Comparison of ENCODE assay signal across 8 mouse cellular contexts in genomic region chr15:103323070-103323454, GRCm38 (mm10). TPM values are rescaled to one million over a fixed set of nuclear protein-coding genes. Genes with fewer than 3 reads are reported as not detected.
DNase-seq lines count a peak whose midpoint lies in the region; ATAC-seq and TF ChIP-seq lines count a peak whose summit lies in the region.

No protein-coding gene starts in this region.

- H3K27ac ChIP-seq in forebrain, embryonic 14.5 days (ENCODE audit: low read depth, low read length): peak overlapping the region; percentile 44; the same call in 1 of the 2 replicates
- peak overlapping the region; percentile 83 for H3K27ac ChIP-seq in limb, embryonic 12.5 days
- H3K27ac ChIP-seq in neural tube, embryonic 13.5 days (replicated peaks): peak overlapping the region; percentile 79

- no peak for TF ChIP-seq POLR2A in lung, adult 2 months (IDR thresholded peaks at IDR 0.05; ENCODE audit: borderline replicate concordance, extremely low read depth, low read depth, low read length)

- peak; percentile 76 for ATAC-seq in forebrain, embryonic 14.5 days
- ATAC-seq in limb, embryonic 12.5 days (ENCODE audit: insufficient number of reproducible peaks, insufficient read depth, low FRiP score, low TSS enrichment, low read depth): peak; percentile 50
- ATAC-seq in neural tube, embryonic 13.5 days (ENCODE audit: low read depth): peak; percentile 69

- H3K9me3 ChIP-seq in forebrain, embryonic 14.5 days (replicated peaks; ENCODE audit: control insufficient read depth, low read length): no peaks in the 10 kb centered on the region
- H3K9me3 ChIP-seq in limb, embryonic 12.5 days: no peaks in the 10 kb centered on the region
- H3K9me3 ChIP-seq in neural tube, embryonic 13.5 days: no peaks in the 10 kb centered on the region

- no peaks in the 10 kb centered on the region for H3K27me3 ChIP-seq in forebrain, embryonic 14.5 days (replicated peaks; ENCODE audit: control insufficient read depth, insufficient read depth, low read length)
- no peaks in the 10 kb centered on the region for H3K27me3 ChIP-seq in limb, embryonic 12.5 days
- H3K27me3 ChIP-seq in neural tube, embryonic 13.5 days: no peaks in the 10 kb centered on the region

- 2% methylated on average over 24 of the region's 26 CpGs for WGBS in lung, adult 2 months
- under 1% methylated on average over 20 of the region's 26 CpGs for WGBS in forebrain, embryonic 14.5 days
- WGBS in limb, embryonic 12.5 days: 0% methylated on average over 12 of the region's 26 CpGs
- under 1% methylated on average over 19 of the region's 26 CpGs for WGBS in neural tube, embryonic 13.5 days

- no peak for DNase-seq in lung, adult 2 months
- no peak for DNase-seq in lung, adult 18-20 months
- peak; percentile 71 for DNase-seq in cerebellum, adult 11 months
- DNase-seq in forebrain, embryonic 14.5 days (ENCODE audit: low spot score): peak; percentile 50
- no peak for DNase-seq in B cell, adult 2 months
- DNase-seq in urinary bladder, postnatal 10 days (ENCODE audit: low spot score): no peak

- H3K9ac ChIP-seq in forebrain, embryonic 14.5 days (ENCODE audit: low read length): peak overlapping the region; percentile 82
- peak overlapping the region; percentile 83 for H3K9ac ChIP-seq in limb, embryonic 12.5 days (replicated peaks)
- H3K9ac ChIP-seq in neural tube, embryonic 13.5 days: peak overlapping the region; percentile 87

- H3K4me1 ChIP-seq in lung, adult 2 months (ENCODE audit: control insufficient read depth, insufficient read depth, low read length): peaks cover 4% of the 10 kb centered on the region
- peaks cover 11% of the 10 kb centered on the region for H3K4me1 ChIP-seq in forebrain, embryonic 14.5 days (ENCODE audit: control insufficient read depth, insufficient read depth, low read length)
- H3K4me1 ChIP-seq in limb, embryonic 12.5 days (replicated peaks): peaks cover 28% of the 10 kb centered on the region
- peaks cover 43% of the 10 kb centered on the region for H3K4me1 ChIP-seq in neural tube, embryonic 13.5 days (replicated peaks)

- peak overlapping the region; percentile 74 for H3K4me2 ChIP-seq in forebrain, embryonic 14.5 days (ENCODE audit: low read length)
- peak overlapping the region; percentile 92 for H3K4me2 ChIP-seq in limb, embryonic 12.5 days
- peak overlapping the region; percentile 84 for H3K4me2 ChIP-seq in neural tube, embryonic 13.5 days

- H3K4me3 ChIP-seq in lung, adult 2 months (replicated peaks; ENCODE audit: extremely low read depth, low read depth, low read length): peak overlapping the region; percentile 67
- peak overlapping the region; percentile 59 for H3K4me3 ChIP-seq in forebrain, embryonic 14.5 days (ENCODE audit: low read depth, low read length)
- H3K4me3 ChIP-seq in limb, embryonic 12.5 days (replicated peaks): peak overlapping the region; percentile 84
- peak overlapping the region; percentile 70 for H3K4me3 ChIP-seq in neural tube, embryonic 13.5 days

- TF ChIP-seq CTCF in lung, adult 2 months (IDR thresholded peaks at IDR 0.05; ENCODE audit: insufficient read depth, low read length): no peak

- H3K36me3 ChIP-seq in forebrain, embryonic 14.5 days (ENCODE audit: control insufficient read depth, insufficient read depth, low read length): peaks cover 6% of the 10 kb centered on the region; the same call in 1 of the 2 replicates
- peaks cover 22% of the 10 kb centered on the region for H3K36me3 ChIP-seq in limb, embryonic 12.5 days
- H3K36me3 ChIP-seq in neural tube, embryonic 13.5 days: peaks cover 19% of the 10 kb centered on the region

RNA-seq across cellular contexts. Expression of gene Gpr84, which starts 12.7 kb away (rescaled TPM):
- 0.08 and 0.22 TPM in 2 replicates for polyA plus RNA-seq in lung, adult 2 months (2012; rRNA removed)
- 0.39 and 0.47 TPM in 2 replicates for polyA plus RNA-seq in forebrain, embryonic 14.5 days (2014; fragmentation: Nextera tagmentation; extraction: Ambion mirVana)
- 0.31 and 0.44 TPM in 2 replicates for polyA plus RNA-seq in limb, embryonic 12.5 days (2016; fragmentation: Nextera tagmentation; extraction: Ambion mirVana)
- polyA plus RNA-seq in neural tube, embryonic 13.5 days (2015; fragmentation: Nextera tagmentation; extraction: Ambion mirVana): 0.57 and 0.62 TPM in 2 replicates

RNA-seq across cellular contexts. Expression of gene Zfp385a, which starts 16.8 kb away (rescaled TPM):
- 9.9 and 11.7 TPM in 2 replicates for polyA plus RNA-seq in lung, adult 2 months (2012; rRNA removed)
- polyA plus RNA-seq in forebrain, embryonic 14.5 days (2014; fragmentation: Nextera tagmentation; extraction: Ambion mirVana): 11.7 and 13.9 TPM in 2 replicates
- 11.2 and 13.3 TPM in 2 replicates for polyA plus RNA-seq in limb, embryonic 12.5 days (2016; fragmentation: Nextera tagmentation; extraction: Ambion mirVana)
- polyA plus RNA-seq in neural tube, embryonic 13.5 days (2015; fragmentation: Nextera tagmentation; extraction: Ambion mirVana): 17.1 and 18.4 TPM in 2 replicates

RNA-seq across cellular contexts. Expression of gene Itga5, which starts 43.5 kb away (rescaled TPM):
- 34.3 and 35.9 TPM in 2 replicates for polyA plus RNA-seq in lung, adult 2 months (2012; rRNA removed)
- 5.3 and 7.7 TPM in 2 replicates for polyA plus RNA-seq in forebrain, embryonic 14.5 days (2014; fragmentation: Nextera tagmentation; extraction: Ambion mirVana)
- polyA plus RNA-seq in limb, embryonic 12.5 days (2016; fragmentation: Nextera tagmentation; extraction: Ambion mirVana): 45.1 and 50.5 TPM in 2 replicates
- 9.2 and 11.6 TPM in 2 replicates for polyA plus RNA-seq in neural tube, embryonic 13.5 days (2015; fragmentation: Nextera tagmentation; extraction: Ambion mirVana)

RNA-seq across cellular contexts. Expression of gene Copz1, which starts 50.5 kb away (rescaled TPM):
- 55.1 and 86.2 TPM in 2 replicates for polyA plus RNA-seq in lung, adult 2 months (2012; rRNA removed)
- polyA plus RNA-seq in forebrain, embryonic 14.5 days (2014; fragmentation: Nextera tagmentation; extraction: Ambion mirVana): 261 and 271 TPM in 2 replicates
- 252 and 259 TPM in 2 replicates for polyA plus RNA-seq in limb, embryonic 12.5 days (2016; fragmentation: Nextera tagmentation; extraction: Ambion mirVana)
- polyA plus RNA-seq in neural tube, embryonic 13.5 days (2015; fragmentation: Nextera tagmentation; extraction: Ambion mirVana): 214 and 224 TPM in 2 replicates

Comparison
In these comparisons a context has a peak if more than half of its experiments do, and no peak if none do; other contexts are left out.
1. DNase-seq: peak in cerebellum, adult 11 months (single experiment) and forebrain, embryonic 14.5 days (single experiment); none in lung, adult 2 months (single experiment), lung, adult 18-20 months (0 of 2), B cell, adult 2 months (0 of 2) and urinary bladder, postnatal 10 days (single experiment).
2. Peak in every context shown above with its lines, with median percentiles within 50 percentile points of each other: H3K4me3 ChIP-seq, ATAC-seq, H3K27ac ChIP-seq, H3K4me2 ChIP-seq and H3K9ac ChIP-seq.